Mouse (Mus musculus) CH12.LX (cell line): ENCODE results near the gene Tjap1. TPM values are rescaled to one million over a fixed set of nuclear protein-coding genes. Genes with fewer than 3 reads are reported as not detected.

Experiments used
- DNase-seq: peaks from one replicate; pipeline ENCODE4 v3.0.0-alpha.2; 2013; ENCODE audit errors: extremely low read depth
- H3K27ac ChIP-seq: 2 replicates; pipeline ENCODE4 v1.5.1; 2012; ENCODE audit warnings: low read depth, mild to moderate bottlenecking, control low read depth, moderate library complexity; ENCODE audit not compliant: insufficient read depth
- H3K27me3 ChIP-seq: replicated peaks from 2 replicates; pipeline ENCODE3; 2012; ENCODE audit warnings: inconsistent platforms
- H3K36me3 ChIP-seq, 2 experiments: replicated peaks in 1 of 2; 2 replicates each; pipeline versions ENCODE3 to v1.6.1; 2012; ENCODE audit warnings: inconsistent platforms in 1 of 2, low read length in 1 of 2, mild to moderate bottlenecking in 1 of 2, mixed read lengths in 1 of 2, moderate library complexity in 1 of 2; ENCODE audit not compliant: control insufficient read depth in 1 of 2, insufficient read depth in 1 of 2
- H3K4me1 ChIP-seq, 2 experiments: 2 replicates each; pipeline ENCODE4 v1.6.1; 2012; ENCODE audit warnings: inconsistent platforms in 1 of 2, moderate library complexity in 1 of 2; ENCODE audit not compliant: insufficient read depth in 2 of 2, control insufficient read depth in 1 of 2
- H3K4me2 ChIP-seq: 2 replicates; pipeline ENCODE4 v1.6.1; 2012; ENCODE audit warnings: low read depth, mild to moderate bottlenecking, control low read depth; ENCODE audit not compliant: poor library complexity, insufficient read depth, severe bottlenecking
- H3K4me3 ChIP-seq, 3 experiments: fragments of 150-350 bp in 1 of 3; sonication (generic) in 1 of 3; replicated peaks in 1 of 3; 2 replicates each; pipeline versions ENCODE3 to v1.5.1; 2011 to 2012; ENCODE audit warnings: low read depth in 2 of 3, low read length in 2 of 3, mild to moderate bottlenecking in 2 of 3, moderate library complexity in 2 of 3, control low read depth in 1 of 3, improper control_type of control experiment in 1 of 3, inconsistent platforms in 1 of 3, mixed read lengths in 1 of 3; ENCODE audit not compliant: poor library complexity in 1 of 3
- H3K79me2 ChIP-seq: replicated peaks from 2 replicates; pipeline ENCODE4 v1.6.1; 2012; ENCODE audit warnings: mild to moderate bottlenecking, moderate library complexity; ENCODE audit not compliant: control insufficient read depth, poor library complexity, insufficient read depth, severe bottlenecking; ENCODE audit errors: extremely low read depth
- H3K9ac ChIP-seq: 2 replicates; pipeline ENCODE4 v1.6.1; 2012; ENCODE audit warnings: low read depth, mild to moderate bottlenecking, control low read depth, moderate library complexity; ENCODE audit not compliant: insufficient read depth
- H3K9me3 ChIP-seq: replicated peaks from 2 replicates; pipeline ENCODE3; 2012; ENCODE audit warnings: low read length, inconsistent platforms, mixed read lengths
- CTCF ChIP-seq, 2 experiments: IDR thresholded peaks in 1 of 2; conservative IDR thresholded peaks in 1 of 2; 2 replicates each; pipeline ENCODE4 v1.5.1; 2011 to 2012; ENCODE audit warnings: low read depth in 2 of 2, low read length in 2 of 2, improper control_type of control experiment in 1 of 2, inconsistent platforms in 1 of 2, mild to moderate bottlenecking in 1 of 2, moderate library complexity in 1 of 2
- E2F4 ChIP-seq: IDR thresholded peaks from 2 replicates; pipeline ENCODE4 v1.6.1; 2011; ENCODE audit warnings: low read depth, low read length, improper control_type of control experiment; ENCODE audit not compliant: insufficient replicate concordance
- ELF1 ChIP-seq: IDR thresholded peaks from 2 replicates; pipeline ENCODE4 v1.6.1; 2014; ENCODE audit warnings: low read depth, mild to moderate bottlenecking, inconsistent platforms, low read length, improper control_type of control experiment
- ETS1 ChIP-seq: conservative IDR thresholded peaks from 2 replicates; pipeline ENCODE4 v1.6.1; 2012; ENCODE audit warnings: low read depth, mild to moderate bottlenecking, inconsistent platforms, low read length, improper control_type of control experiment, moderate library complexity
- GABPA ChIP-seq: IDR thresholded peaks from 2 replicates; pipeline ENCODE4 v1.6.1; 2012; ENCODE audit warnings: low read depth, low read length, improper control_type of control experiment, inconsistent platforms; ENCODE audit not compliant: insufficient replicate concordance
- MAFK ChIP-seq: IDR thresholded peaks from 2 replicates; pipeline ENCODE4 v1.6.1; 2011; ENCODE audit warnings: low read length, improper control_type of control experiment; ENCODE audit not compliant: insufficient replicate concordance
- MAZ ChIP-seq: IDR thresholded peaks from 2 replicates; pipeline ENCODE4 v1.6.1; 2012; ENCODE audit warnings: low read depth, mild to moderate bottlenecking, inconsistent platforms, low read length, improper control_type of control experiment, moderate library complexity
- MEF2A ChIP-seq: IDR thresholded peaks from 2 replicates; pipeline ENCODE4 v1.6.1; 2014; ENCODE audit warnings: low read depth, mild to moderate bottlenecking, inconsistent platforms, low read length, improper control_type of control experiment, borderline replicate concordance
- RAD21 ChIP-seq: IDR thresholded peaks from 2 replicates; pipeline ENCODE4 v1.6.1; 2011; ENCODE audit warnings: low read depth, mild to moderate bottlenecking, low read length, improper control_type of control experiment, moderate library complexity
- RCOR1 ChIP-seq: conservative IDR thresholded peaks from 2 replicates; pipeline ENCODE4 v1.6.1; 2012; ENCODE audit warnings: low read depth, mild to moderate bottlenecking, inconsistent platforms, low read length, improper control_type of control experiment
- SIN3A ChIP-seq: IDR thresholded peaks from 2 replicates; pipeline ENCODE4 v1.6.1; 2012; ENCODE audit warnings: low read length, improper control_type of control experiment, inconsistent platforms
- SMC3 ChIP-seq: IDR thresholded peaks from 2 replicates; pipeline ENCODE4 v1.6.1; 2011; ENCODE audit warnings: low read depth, low read length, improper control_type of control experiment
- TCF12 ChIP-seq: IDR thresholded peaks from 2 replicates; pipeline ENCODE4 v1.6.1; 2014; ENCODE audit warnings: low read depth, mild to moderate bottlenecking, inconsistent platforms, low read length, improper control_type of control experiment
- dilution Hi-C: fragments of 300-500 bp; cut with MboI; formaldehyde crosslinking; loops from 2 replicates; pipeline ENCODE4 v1.14.3; 2020; ENCODE audit warnings: low sequenced_read_pairs; ENCODE audit not compliant: extremely low pct_unique_long_range_greater_than_20kb, extremely low pct_ligation_motif_present
- in situ Hi-C: fragments of 300-500 bp; cut with MboI; formaldehyde crosslinking; loops from 3 replicates; pipeline ENCODE4 v1.14.3; 2019; ENCODE audit warnings: low sequenced_read_pairs, low pct_ligation_motif_present, low pct_unique_long_range_greater_than_20kb, mixed read lengths
- polyA plus RNA-seq: library from polyadenylated mRNA; unstranded; fragments of >175 nt; gene quantifications from 2 replicates; pipeline ENCODE4 v1.2.1, GENCODE M21; 2012; ENCODE audit warnings: low read depth; ENCODE audit not compliant: insufficient read length
- total RNA-seq, 2 experiments: library from RNA; depleted of rRNA; stranded (reverse); fragments of 300-350 nt in 1 of 2; fragments of >200 nt in 1 of 2; gene quantifications; 2 replicates each; pipeline ENCODE4 v1.2.3; 2012 to 2014

Gene Tjap1
- total and polyA plus RNA-seq, 3 experiments = 8.6 to 24.3 (median 14.2) TPM

DNA sequence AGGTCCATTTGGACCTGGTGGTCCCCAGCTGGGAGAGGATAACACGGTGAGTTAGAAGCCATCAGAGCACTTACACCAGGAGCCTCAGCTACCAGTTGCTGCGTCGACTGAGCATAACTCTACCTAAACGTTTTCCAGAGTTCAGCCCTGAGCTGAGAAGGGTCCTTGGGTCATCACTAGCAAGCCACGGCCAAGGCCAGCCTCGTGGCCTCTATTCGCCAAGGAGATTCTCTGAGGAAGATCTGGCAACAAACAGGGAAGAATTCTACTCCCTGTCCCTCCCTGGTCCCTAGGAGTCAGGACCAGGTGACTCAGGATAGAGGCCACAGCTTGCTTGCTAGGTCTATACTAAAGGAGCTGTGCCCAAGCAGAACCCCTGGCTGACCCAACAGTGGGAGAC is 15.3 kb downstream of the Tjap1 start:
- Histone ChIP-seq H3K9me3 (no peaks in the 10 kb centered on the region), H3K4me2 (no peak overlapping the region), H3K27ac (no peak overlapping the region), H3K27me3 (no peaks in the 10 kb centered on the region), H3K9ac (no peak overlapping the region), H3K79me2 (no peaks in the 10 kb centered on the region), H3K36me3 (peaks cover 63 to 98% of the 10 kb centered on the region in 2 experiments), H3K4me1 (peaks cover 0 to 2% of the 10 kb centered on the region in 2 experiments; a peak in 1 of 4 replicates), H3K4me3 (no peak overlapping the region)
- in situ Hi-C loops (loop anchor here (5.0 kb wide), 1 partner anchor 120 kb away; no protein-coding TSS in a partner anchor), dilution Hi-C loops (no loop called here)
- DNase-seq = no peak
- TF ChIP-seq SMC3 = no peak
- TF ChIP-seq CTCF (conservative IDR thresholded peaks at IDR 0.05 in 1 of 2, IDR thresholded peaks at IDR 0.05 in 1 of 2; ENCODE audit: low read depth in 2 of 2, low read length in 2 of 2) = no peak

DNA sequence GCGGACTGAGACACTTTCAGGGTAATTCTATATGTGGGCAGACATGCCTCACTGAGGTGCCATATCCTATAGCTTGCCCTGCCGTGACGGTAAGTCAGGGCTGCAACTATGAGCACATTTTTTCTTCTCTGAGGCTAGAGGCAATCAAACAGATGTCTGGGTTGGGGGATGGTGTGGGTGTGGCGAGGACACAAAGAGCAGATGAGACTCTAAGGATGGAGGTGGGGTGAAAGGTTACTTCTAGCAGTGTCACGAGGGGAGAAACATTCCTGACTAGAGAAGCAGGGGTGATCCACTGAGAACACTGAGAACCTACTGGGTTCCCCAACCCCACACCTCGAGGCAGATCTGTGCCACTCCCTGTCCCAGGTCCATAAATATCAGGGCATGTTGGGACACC is 15.8 kb downstream of the Tjap1 start:
- H3K4me2 ChIP-seq = no peak overlapping the region
- H3K27me3 ChIP-seq = no peaks in the 10 kb centered on the region
- DNase-seq = no peak
- H3K4me1 ChIP-seq = peaks cover 0 to 2% of the 10 kb centered on the region in 2 experiments; a peak in 1 of 4 replicates
- in situ Hi-C loops (loop anchor here (5.0 kb wide), 1 partner anchor 120 kb away; no protein-coding TSS in a partner anchor), dilution Hi-C loops (no loop called here)
- H3K79me2 ChIP-seq = no peaks in the 10 kb centered on the region
- no peak overlapping the region for H3K9ac ChIP-seq
- no peak overlapping the region for H3K27ac ChIP-seq
- H3K9me3 ChIP-seq = no peaks in the 10 kb centered on the region
- no peak overlapping the region for H3K4me3 ChIP-seq
- H3K36me3 ChIP-seq = peaks cover 68 to 99% of the 10 kb centered on the region in 2 experiments
- no peak for TF ChIP-seq E2F4
- TF ChIP-seq MAFK = no peak
- TF ChIP-seq RCOR1 = no peak
- TF ChIP-seq RAD21 = no peak
- no peak for TF ChIP-seq TCF12
- no peak for TF ChIP-seq SIN3A
- TF ChIP-seq ETS1 = no peak
- TF ChIP-seq ELF1 = no peak
- no peak for TF ChIP-seq GABPA
- no peak for TF ChIP-seq MAZ
- no peak for TF ChIP-seq SMC3
- TF ChIP-seq MEF2A = no peak
